11 mouse cellular contexts compared by ENCODE assay signal in the genomic region with DNA sequence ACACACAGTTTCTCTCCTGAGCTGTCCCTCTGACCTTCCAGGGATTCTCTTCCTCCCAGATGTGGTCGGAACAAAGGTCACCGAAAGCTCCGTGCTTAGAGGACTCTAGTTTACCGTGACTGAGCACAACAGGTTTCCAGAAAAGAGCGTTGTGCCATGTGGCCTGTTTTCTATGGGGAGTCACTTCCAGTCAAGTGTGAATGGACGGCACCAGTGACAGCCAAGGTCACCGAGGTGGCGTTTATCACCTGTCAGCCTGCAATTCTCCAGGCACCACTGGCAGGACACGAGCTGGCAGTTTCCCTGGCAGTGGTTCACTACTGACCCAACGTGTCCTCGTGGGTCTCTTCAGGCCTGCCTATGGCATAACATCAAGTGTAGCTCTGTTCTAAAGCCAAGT. TPM values are rescaled to one million over a fixed set of nuclear protein-coding genes. Genes with fewer than 3 reads are reported as not detected.
DNase-seq lines count a peak whose midpoint lies in the region; ATAC-seq lines count a peak whose summit lies in the region.
"Had no signal": no experiment of that assay in that cellular context is flagged by ENCODE, and none has a peak within 500 bp of the region (broad histone marks: within the 10 kb centered on the region; RNA-seq: fewer than 3 reads in every experiment).

No protein-coding gene starts in this region.

- DNase-seq in adrenal gland, postnatal 14 days = peak; percentile 71
- no peak for DNase-seq in adrenal gland, postnatal 4 days (ENCODE audit: low spot score in 2 of 2)
- DNase-seq in kidney, adult 8-10 months = peak; percentile 71 to 74
- no peak for DNase-seq in c-Kit-positive CD71-positive TER-119-positive erythroid progenitor cells, embryonic 14.5 days (ENCODE audit: low spot score)
- DNase-seq in natural killer cell, adult 2 months (ENCODE audit: low spot score in 2 of 2) = no peak
- no peak for DNase-seq in spleen, adult 12 weeks (ENCODE audit: low spot score)
- DNase-seq: cerebellum, postnatal 36 days; layer of hippocampus, adult 9-11 months; lung, adult 2 months had no signal

- no peaks in the 10 kb centered on the region for H3K27me3 ChIP-seq in heart, embryonic 14.5 days (ENCODE audit: control insufficient read depth, insufficient read depth, low read length)
- H3K27me3 ChIP-seq in liver, embryonic 16.5 days (ENCODE audit: control insufficient read depth, insufficient read depth, low read depth, low read length) = no peaks in the 10 kb centered on the region

- H3K4me2 ChIP-seq in heart, embryonic 14.5 days (ENCODE audit: low read length) = peak overlapping the region; percentile 23; the same call in 1 of the 2 replicates
- no peak overlapping the region; the same call in 1 of the 2 replicates for H3K4me2 ChIP-seq in liver, embryonic 16.5 days (ENCODE audit: low read depth, low read length)

- H3K9me3 ChIP-seq in heart, embryonic 14.5 days (ENCODE audit: control insufficient read depth, low read length) = no peaks in the 10 kb centered on the region
- H3K9me3 ChIP-seq in liver, embryonic 16.5 days (replicated peaks; ENCODE audit: control insufficient read depth, low read length) = no peaks in the 10 kb centered on the region

- no peak overlapping the region for H3K4me3 ChIP-seq in heart, embryonic 14.5 days (ENCODE audit: control insufficient read depth in 1 of 2, insufficient read depth in 1 of 2, low read depth in 1 of 2, low read length in 2 of 2)
- H3K4me3 ChIP-seq in liver, embryonic 16.5 days (ENCODE audit: low read depth, low read length) = no peak overlapping the region

- H3K36me3 ChIP-seq in heart, embryonic 14.5 days (ENCODE audit: control insufficient read depth, insufficient read depth, low read length) = peaks cover 82% of the 10 kb centered on the region
- H3K36me3 ChIP-seq in liver, embryonic 16.5 days (ENCODE audit: control insufficient read depth, insufficient read depth) = peaks cover 71% of the 10 kb centered on the region

- no peak for ATAC-seq in heart, embryonic 14.5 days (ENCODE audit: insufficient number of reproducible peaks, insufficient read depth, low FRiP score, low read depth)
- ATAC-seq in liver, embryonic 16.5 days (ENCODE audit: low read depth) = no peak

- peak overlapping the region; percentile 71 to 84 for H3K27ac ChIP-seq in heart, embryonic 14.5 days (replicated peaks in 1 of 2; ENCODE audit: control insufficient read depth in 1 of 2, insufficient read depth in 1 of 2, low read depth in 2 of 2, low read length in 2 of 2)
- peak overlapping the region; percentile 78 for H3K27ac ChIP-seq in liver, embryonic 16.5 days (ENCODE audit: low read length)

- peaks cover 20 to 46% of the 10 kb centered on the region in 2 experiments for H3K4me1 ChIP-seq in heart, embryonic 14.5 days (ENCODE audit: control insufficient read depth in 2 of 2, insufficient read depth in 2 of 2, low read length in 2 of 2)
- H3K4me1 ChIP-seq in liver, embryonic 16.5 days (ENCODE audit: control insufficient read depth, low read depth, low read length) = peaks cover 42% of the 10 kb centered on the region

- no peak overlapping the region for H3K9ac ChIP-seq in heart, embryonic 14.5 days (ENCODE audit: low read length)
- peak overlapping the region; percentile 13; the same call in 1 of the 2 replicates for H3K9ac ChIP-seq in liver, embryonic 16.5 days (ENCODE audit: low read depth, low read length)

- 9% methylated on average over 11 of the region's 11 CpGs for WGBS in heart, embryonic 14.5 days
- WGBS in liver, embryonic 16.5 days (ENCODE audit: insufficient replicate concordance) = 72% methylated on average over 11 of the region's 11 CpGs

RNA-seq across cellular contexts. Expression of a gene that starts 4.9 kb away (rescaled TPM):
- total RNA-seq in adrenal gland, postnatal 14 days (2021) = 62.5 and 64.4 TPM in 2 replicates
- 10 to 100 TPM; 87.2 to 93.0 TPM for total RNA-seq in adrenal gland, postnatal 4 days (2021)
- polyA plus RNA-seq in heart, embryonic 14.5 days (2014; fragmentation: Nextera tagmentation; extraction: Ambion mirVana) = 38.0 and 40.5 TPM in 2 replicates
- 85.4 and 92.5 TPM in 2 replicates for polyA plus RNA-seq in liver, embryonic 16.5 days (2015; fragmentation: Nextera tagmentation; extraction: Ambion mirVana)

Comparison
In these comparisons a context has a peak if more than half of its experiments do, and no peak if none do; other contexts are left out.
1. DNase-seq: peak in adrenal gland, postnatal 14 days (single experiment) and kidney, adult 8-10 months (2 of 2); none in adrenal gland, postnatal 4 days (0 of 2), c-Kit-positive CD71-positive TER-119-positive erythroid progenitor cells, embryonic 14.5 days (single experiment), natural killer cell, adult 2 months (0 of 2) and spleen, adult 12 weeks (single experiment).